Mouse (Mus musculus): ENCODE results near the gene Tnfaip3. TPM values are rescaled to one million over a fixed set of nuclear protein-coding genes. Genes with fewer than 3 reads are reported as not detected.

Gene Tnfaip3
- polyA plus RNA-seq, 1 experiment from 2014 or later, result 3.1 TPM

DNA sequence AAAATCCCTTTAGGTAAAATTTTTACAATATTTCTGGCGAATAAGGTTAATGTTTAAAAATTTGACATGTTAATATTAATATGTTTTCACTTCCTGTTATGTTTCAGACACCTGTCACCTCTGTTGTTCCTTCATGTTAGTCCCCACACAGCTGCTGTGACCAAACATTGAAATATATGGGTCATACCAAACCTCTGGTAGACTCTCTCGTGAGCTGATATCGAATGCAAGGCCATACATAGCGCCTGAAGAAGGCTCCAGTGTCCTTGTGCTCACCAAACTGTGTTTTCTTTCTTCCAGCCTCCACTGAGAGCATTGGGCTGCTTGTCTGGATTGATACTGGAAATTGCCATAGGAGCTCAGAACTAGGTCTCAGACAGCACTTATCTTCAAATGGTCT lies 24.4 kb downstream of the Tnfaip3 start:
- no peak for ATAC-seq (ENCODE audit: low FRiP score, low TSS enrichment)
- no peaks in the 10 kb centered on the region for H3K27me3 ChIP-seq (ENCODE audit: control insufficient read depth, insufficient read depth, low read length)
- H3K4me3 ChIP-seq (replicated peaks; ENCODE audit: low read depth, low read length), result no peak overlapping the region
- 91% methylated on average over 4 of the region's 4 CpGs for WGBS
- peaks cover 3% of the 10 kb centered on the region; the same call in 1 of the 2 replicates for H3K4me1 ChIP-seq (ENCODE audit: control insufficient read depth, insufficient read depth, low read length)
- H3K4me2 ChIP-seq (ENCODE audit: low read length), result no peak overlapping the region
- H3K27ac ChIP-seq (replicated peaks; ENCODE audit: low read depth, low read length), result no peak overlapping the region
- H3K9ac ChIP-seq (replicated peaks; ENCODE audit: low read length), result no peak overlapping the region
- no peaks in the 10 kb centered on the region for H3K36me3 ChIP-seq (ENCODE audit: control insufficient read depth, insufficient read depth, low read length)
- H3K9me3 ChIP-seq (ENCODE audit: control insufficient read depth, low read length), result no peaks in the 10 kb centered on the region
- no peak for DNase-seq

DNA sequence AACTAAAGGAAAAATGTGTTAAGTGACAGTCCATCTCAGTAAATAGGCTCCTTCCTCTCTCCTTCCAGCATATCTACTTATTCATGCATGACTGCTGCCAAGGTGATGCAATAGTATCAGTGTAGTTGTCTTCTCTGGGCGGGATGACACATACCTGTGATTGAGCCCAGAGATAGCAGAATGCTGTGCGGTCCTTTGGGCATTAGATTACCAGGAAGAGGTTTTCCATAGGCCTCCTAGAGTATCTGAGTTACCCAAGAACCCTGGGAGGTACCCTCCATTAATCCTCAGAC lies 27.6 kb downstream of the Tnfaip3 start:
- Histone ChIP-seq H3K27me3 (ENCODE audit: control insufficient read depth, insufficient read depth, low read length) (no peaks in the 10 kb centered on the region), H3K9me3 (ENCODE audit: control insufficient read depth, low read length) (no peaks in the 10 kb centered on the region), H3K27ac (replicated peaks; ENCODE audit: low read depth, low read length) (no peak overlapping the region), H3K4me3 (replicated peaks; ENCODE audit: low read depth, low read length) (no peak overlapping the region), H3K9ac (replicated peaks; ENCODE audit: low read length) (no peak overlapping the region), H3K36me3 (ENCODE audit: control insufficient read depth, insufficient read depth, low read length) (no peaks in the 10 kb centered on the region), H3K4me2 (ENCODE audit: low read length) (no peak overlapping the region), H3K4me1 (ENCODE audit: control insufficient read depth, insufficient read depth, low read length) (peaks cover 3% of the 10 kb centered on the region; the same call in 1 of the 2 replicates)
- no peak for ATAC-seq (ENCODE audit: low FRiP score, low TSS enrichment)
- DNase-seq, result no peak
- 69% methylated on average over 2 of the region's 2 CpGs for WGBS

DNA sequence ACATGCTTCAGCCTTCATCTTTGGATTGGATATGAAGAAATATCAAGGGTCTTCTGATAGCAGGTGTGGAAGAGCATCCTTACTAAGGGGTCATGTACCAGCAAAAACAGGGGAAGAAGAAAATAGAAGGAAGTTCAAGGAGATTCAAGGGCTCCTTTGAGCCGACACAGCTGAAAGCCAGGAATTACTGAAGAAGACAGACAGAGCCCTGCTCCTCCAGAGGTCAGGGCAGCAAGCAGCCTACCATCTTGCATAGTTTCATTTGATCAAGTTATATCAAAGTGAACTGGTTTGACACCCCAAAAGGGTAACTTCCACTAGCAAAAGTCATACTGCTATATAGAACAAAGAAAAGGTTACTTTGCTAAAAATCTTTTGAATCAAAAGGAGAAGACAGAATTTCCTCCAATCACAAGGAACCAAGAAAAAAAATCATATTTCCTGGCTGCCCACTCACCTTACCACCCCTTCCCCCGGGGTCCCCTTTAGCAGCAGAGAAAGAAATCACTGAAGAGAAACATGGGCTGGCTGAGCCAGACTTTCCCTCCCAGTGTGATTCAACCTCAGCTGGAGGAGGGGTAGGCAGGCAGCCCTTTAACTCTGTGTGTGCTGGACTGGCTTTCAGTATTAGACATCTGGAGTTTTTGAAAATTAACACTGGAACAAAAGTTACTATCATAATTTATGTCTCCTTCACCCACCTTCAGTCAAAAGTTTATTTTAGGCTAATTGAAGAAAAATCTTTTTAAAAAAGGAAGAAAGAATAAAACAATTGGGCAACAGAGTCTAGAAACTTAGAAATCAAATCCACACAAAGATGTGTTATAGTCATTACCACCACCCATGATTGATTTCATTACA lies 28.2 kb downstream of the Tnfaip3 start:
- 15% methylated on average over 2 of the region's 2 CpGs for WGBS
- H3K4me1 ChIP-seq (ENCODE audit: control insufficient read depth, insufficient read depth, low read length), result peaks cover 3% of the 10 kb centered on the region; the same call in 1 of the 2 replicates
- ATAC-seq (ENCODE audit: low FRiP score, low TSS enrichment), result no peak
- H3K36me3 ChIP-seq (ENCODE audit: control insufficient read depth, insufficient read depth, low read length), result no peaks in the 10 kb centered on the region
- H3K4me2 ChIP-seq (ENCODE audit: low read length), result no peak overlapping the region
- no peaks in the 10 kb centered on the region for H3K9me3 ChIP-seq (ENCODE audit: control insufficient read depth, low read length)
- no peak overlapping the region for H3K27ac ChIP-seq (replicated peaks; ENCODE audit: low read depth, low read length)
- H3K27me3 ChIP-seq (ENCODE audit: control insufficient read depth, insufficient read depth, low read length), result no peaks in the 10 kb centered on the region
- no peak overlapping the region for H3K4me3 ChIP-seq (replicated peaks; ENCODE audit: low read depth, low read length)
- DNase-seq, result peak; percentile 4
- H3K9ac ChIP-seq (replicated peaks; ENCODE audit: low read length), result no peak overlapping the region

DNA sequence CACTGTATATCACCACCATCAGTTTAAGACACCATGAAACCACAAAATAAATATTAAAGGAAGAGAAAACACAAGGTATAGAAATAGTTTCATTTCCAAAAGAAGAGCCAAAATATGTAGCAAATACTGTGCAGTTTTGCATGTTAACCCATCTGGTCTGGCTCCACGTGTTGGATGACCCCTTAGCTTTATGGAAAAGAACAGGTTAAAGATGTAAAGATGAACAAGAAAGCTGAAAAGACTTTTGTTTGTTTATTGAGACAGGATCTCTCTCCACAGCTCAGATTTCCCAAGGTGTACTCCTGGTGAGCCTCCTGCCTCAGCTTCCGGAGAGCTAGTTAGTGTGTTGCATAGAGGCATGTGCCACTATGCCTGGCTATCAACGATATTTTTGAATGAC lies 29.9 kb downstream of the Tnfaip3 start:
- H3K4me3 ChIP-seq (replicated peaks; ENCODE audit: low read depth, low read length), result no peak overlapping the region
- no peak for DNase-seq
- 91% methylated on average over 3 of the region's 3 CpGs for WGBS
- peaks cover 3% of the 10 kb centered on the region; the same call in 1 of the 2 replicates for H3K4me1 ChIP-seq (ENCODE audit: control insufficient read depth, insufficient read depth, low read length)
- H3K27me3 ChIP-seq (ENCODE audit: control insufficient read depth, insufficient read depth, low read length), result no peaks in the 10 kb centered on the region
- H3K9ac ChIP-seq (replicated peaks; ENCODE audit: low read length), result no peak overlapping the region
- no peak overlapping the region for H3K27ac ChIP-seq (replicated peaks; ENCODE audit: low read depth, low read length)
- H3K9me3 ChIP-seq (ENCODE audit: control insufficient read depth, low read length), result no peaks in the 10 kb centered on the region
- H3K4me2 ChIP-seq (ENCODE audit: low read length), result no peak overlapping the region
- no peak for ATAC-seq (ENCODE audit: low FRiP score, low TSS enrichment)
- no peaks in the 10 kb centered on the region for H3K36me3 ChIP-seq (ENCODE audit: control insufficient read depth, insufficient read depth, low read length)

DNA sequence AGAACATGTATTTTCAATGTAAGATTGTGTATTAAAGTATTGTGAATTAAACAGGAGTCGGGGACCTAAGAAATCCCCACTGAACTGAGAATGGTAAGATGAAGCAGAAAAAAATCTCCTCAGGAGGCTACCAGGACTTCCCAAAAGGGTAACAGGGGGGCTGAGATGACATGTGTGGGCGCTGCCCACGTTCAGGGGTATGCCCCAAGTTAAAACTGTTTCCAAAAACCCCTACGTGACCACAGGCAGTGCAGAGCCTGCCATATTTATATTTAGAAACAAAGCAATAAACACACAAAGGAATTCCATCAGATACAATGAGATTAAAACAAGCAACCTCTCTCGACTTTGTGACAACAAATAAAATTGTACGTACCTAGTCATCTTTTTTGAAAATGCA lies 31.9 kb downstream of the Tnfaip3 start:
- Histone ChIP-seq H3K27ac (replicated peaks; ENCODE audit: low read depth, low read length) (no peak overlapping the region), H3K4me1 (ENCODE audit: control insufficient read depth, insufficient read depth, low read length) (peaks cover 3% of the 10 kb centered on the region; the same call in 1 of the 2 replicates), H3K36me3 (ENCODE audit: control insufficient read depth, insufficient read depth, low read length) (no peaks in the 10 kb centered on the region), H3K4me2 (ENCODE audit: low read length) (no peak overlapping the region), H3K4me3 (replicated peaks; ENCODE audit: low read depth, low read length) (no peak overlapping the region), H3K9me3 (ENCODE audit: control insufficient read depth, low read length) (no peaks in the 10 kb centered on the region), H3K9ac (replicated peaks; ENCODE audit: low read length) (no peak overlapping the region), H3K27me3 (ENCODE audit: control insufficient read depth, insufficient read depth, low read length) (no peaks in the 10 kb centered on the region)
- WGBS, result 87% methylated on average over 6 of the region's 6 CpGs
- no peak for ATAC-seq (ENCODE audit: low FRiP score, low TSS enrichment)
- DNase-seq, result no peak

DNA sequence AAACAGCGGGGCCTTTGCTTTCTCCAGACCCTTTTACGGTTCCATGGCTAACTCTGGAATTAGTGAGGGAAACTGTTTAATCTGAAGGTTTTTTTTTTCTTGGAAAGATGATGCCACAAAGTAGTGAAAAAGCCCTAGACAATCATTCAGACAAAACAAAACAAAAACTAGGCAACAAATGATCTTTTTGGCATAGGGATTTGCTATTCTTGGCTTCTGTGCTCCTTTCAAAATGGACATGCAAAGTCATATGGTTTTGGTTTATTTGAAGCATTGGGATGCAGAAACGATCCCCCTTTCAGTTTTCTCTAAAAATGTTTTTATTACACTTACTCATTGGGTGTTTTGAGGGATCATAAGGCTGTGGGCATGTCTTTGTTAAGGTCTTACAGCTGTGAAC lies 41.0 kb downstream of the Tnfaip3 start:
- no peak for ATAC-seq (ENCODE audit: low FRiP score, low TSS enrichment)
- Histone ChIP-seq H3K27ac (replicated peaks; ENCODE audit: low read depth, low read length) (no peak overlapping the region), H3K9ac (replicated peaks; ENCODE audit: low read length) (no peak overlapping the region), H3K4me2 (ENCODE audit: low read length) (no peak overlapping the region), H3K36me3 (ENCODE audit: control insufficient read depth, insufficient read depth, low read length) (no peaks in the 10 kb centered on the region), H3K9me3 (ENCODE audit: control insufficient read depth, low read length) (no peaks in the 10 kb centered on the region), H3K4me3 (replicated peaks; ENCODE audit: low read depth, low read length) (no peak overlapping the region), H3K4me1 (ENCODE audit: control insufficient read depth, insufficient read depth, low read length) (no peaks in the 10 kb centered on the region), H3K27me3 (ENCODE audit: control insufficient read depth, insufficient read depth, low read length) (no peaks in the 10 kb centered on the region)
- 81% methylated on average over 3 of the region's 3 CpGs for WGBS
- DNase-seq, result no peak

DNA sequence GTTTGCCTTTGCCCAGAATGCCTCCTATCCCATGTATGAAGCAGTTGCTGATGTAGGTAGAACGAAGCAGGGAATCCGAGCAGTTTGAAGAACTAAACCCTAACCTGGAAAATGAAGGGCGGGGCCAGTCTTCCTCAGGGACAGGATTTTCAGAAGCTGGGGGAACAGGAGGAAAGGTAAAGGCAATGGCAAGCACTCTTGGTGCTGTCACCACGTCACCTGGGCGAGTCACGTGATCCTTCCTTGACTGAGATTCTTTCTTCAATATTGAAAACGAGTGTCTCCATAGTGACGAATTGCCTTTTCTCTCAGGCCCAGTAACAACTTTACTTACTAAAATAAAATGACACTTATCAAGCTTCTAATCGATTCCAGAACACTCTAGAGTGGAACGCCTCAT lies 48.6 kb downstream of the Tnfaip3 start:
- Histone ChIP-seq H3K27ac (replicated peaks; ENCODE audit: low read depth, low read length) (no peak overlapping the region), H3K9ac (replicated peaks; ENCODE audit: low read length) (no peak overlapping the region), H3K9me3 (ENCODE audit: control insufficient read depth, low read length) (no peaks in the 10 kb centered on the region), H3K4me3 (replicated peaks; ENCODE audit: low read depth, low read length) (no peak overlapping the region), H3K36me3 (ENCODE audit: control insufficient read depth, insufficient read depth, low read length) (no peaks in the 10 kb centered on the region), H3K4me1 (ENCODE audit: control insufficient read depth, insufficient read depth, low read length) (no peaks in the 10 kb centered on the region), H3K27me3 (ENCODE audit: control insufficient read depth, insufficient read depth, low read length) (no peaks in the 10 kb centered on the region), H3K4me2 (ENCODE audit: low read length) (no peak overlapping the region)
- WGBS, result 92% methylated on average over 10 of the region's 10 CpGs
- no peak for ATAC-seq (ENCODE audit: low FRiP score, low TSS enrichment)
- DNase-seq, result no peak

DNA sequence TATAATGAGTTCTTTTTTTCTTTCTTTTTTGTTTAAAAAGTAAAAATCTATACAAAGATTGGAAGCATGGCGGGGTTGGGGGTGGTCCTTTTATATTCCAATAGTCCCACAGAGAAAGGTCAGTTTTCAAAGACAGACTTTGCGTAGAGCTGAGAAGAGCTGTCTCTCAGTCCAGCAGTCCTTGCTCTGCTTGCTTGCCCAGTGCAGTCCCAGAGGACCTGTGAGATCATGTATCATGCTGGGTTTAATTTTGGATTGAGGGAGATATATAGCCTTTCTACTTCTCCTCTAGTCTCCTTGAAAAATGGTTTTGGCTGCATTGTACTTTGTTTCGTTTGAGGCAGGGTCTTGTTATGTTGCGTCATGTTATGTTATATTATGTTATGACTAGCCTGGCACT lies 49.9 kb downstream of the Tnfaip3 start:
- 91% methylated on average over 4 of the region's 4 CpGs for WGBS
- Histone ChIP-seq H3K4me2 (ENCODE audit: low read length) (no peak overlapping the region), H3K27ac (replicated peaks; ENCODE audit: low read depth, low read length) (no peak overlapping the region), H3K36me3 (ENCODE audit: control insufficient read depth, insufficient read depth, low read length) (no peaks in the 10 kb centered on the region), H3K27me3 (ENCODE audit: control insufficient read depth, insufficient read depth, low read length) (no peaks in the 10 kb centered on the region), H3K9me3 (ENCODE audit: control insufficient read depth, low read length) (no peaks in the 10 kb centered on the region), H3K4me1 (ENCODE audit: control insufficient read depth, insufficient read depth, low read length) (no peaks in the 10 kb centered on the region), H3K4me3 (replicated peaks; ENCODE audit: low read depth, low read length) (no peak overlapping the region), H3K9ac (replicated peaks; ENCODE audit: low read length) (no peak overlapping the region)
- DNase-seq (no peak), ATAC-seq (ENCODE audit: low FRiP score, low TSS enrichment) (no peak)

DNA sequence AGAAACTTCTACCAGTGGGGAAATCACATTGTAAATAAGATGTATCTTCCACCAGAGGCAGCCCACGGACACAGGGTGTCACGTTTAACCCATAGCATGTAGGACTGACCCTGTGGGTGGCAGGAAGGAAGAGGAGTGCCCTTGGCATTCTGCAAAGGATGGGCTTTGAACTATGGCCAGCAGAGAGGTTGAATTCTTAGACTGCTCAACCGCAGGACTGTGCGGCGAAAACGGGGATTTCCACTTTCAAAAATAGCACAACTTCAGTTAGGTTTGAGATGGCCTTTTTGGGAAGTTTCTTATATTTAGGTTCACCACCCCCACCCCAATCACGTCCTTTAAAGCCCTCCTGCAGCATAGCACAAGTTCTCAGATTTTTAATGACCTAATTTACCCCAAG lies 50.6 kb downstream of the Tnfaip3 start:
- no peaks in the 10 kb centered on the region for H3K36me3 ChIP-seq (ENCODE audit: control insufficient read depth, insufficient read depth, low read length)
- H3K27me3 ChIP-seq (ENCODE audit: control insufficient read depth, insufficient read depth, low read length), result no peaks in the 10 kb centered on the region
- no peak overlapping the region for H3K4me3 ChIP-seq (replicated peaks; ENCODE audit: low read depth, low read length)
- no peak overlapping the region for H3K4me2 ChIP-seq (ENCODE audit: low read length)
- no peak overlapping the region for H3K27ac ChIP-seq (replicated peaks; ENCODE audit: low read depth, low read length)
- no peak for ATAC-seq (ENCODE audit: low FRiP score, low TSS enrichment)
- no peaks in the 10 kb centered on the region for H3K9me3 ChIP-seq (ENCODE audit: control insufficient read depth, low read length)
- H3K9ac ChIP-seq (replicated peaks; ENCODE audit: low read length), result no peak overlapping the region
- no peak for DNase-seq
- WGBS, result 85% methylated on average over 7 of the region's 7 CpGs
- H3K4me1 ChIP-seq (ENCODE audit: control insufficient read depth, insufficient read depth, low read length), result no peaks in the 10 kb centered on the region

Data from midbrain, embryonic 14.5 days (tissue).